In genomic region chr1:162615511-162615910, GRCm38 (mm10) we compare ENCODE assay signal across 11 mouse cellular contexts. TPM values are rescaled to one million over a fixed set of nuclear protein-coding genes. Genes with fewer than 3 reads are reported as not detected.
DNase-seq lines count a peak whose midpoint lies in the region; ATAC-seq and TF ChIP-seq lines count a peak whose summit lies in the region.
"Had no signal": no experiment of that assay in that cellular context is flagged by ENCODE, and none has a peak within 500 bp of the region (broad histone marks: within the 10 kb centered on the region; RNA-seq: fewer than 3 reads in every experiment).

No protein-coding gene starts in this region.

- 65% methylated on average over 1 of the region's 1 CpGs for WGBS in hindbrain, postnatal 0 days

- DNase-seq in cerebellum, postnatal 14 days = peak; percentile 29 to 30
- no peak for DNase-seq in cerebellum, adult 9-11 months
- peak; percentile 29 for DNase-seq in right cerebral cortex, postnatal 4 days
- no peak for DNase-seq in right cerebral cortex, postnatal 14 days
- DNase-seq in hindbrain, postnatal 0 days (ENCODE audit: low spot score) = peak; percentile 79
- DNase-seq in retina, postnatal 1 day = peak; percentile 78
- no peak for DNase-seq in ovary, adult 18-20 months (ENCODE audit: low spot score)
- DNase-seq in lung, postnatal 10 days = no peak

- no peak overlapping the region for H3K9ac ChIP-seq in hindbrain, postnatal 0 days (replicated peaks; ENCODE audit: low read length)

- no peaks in the 10 kb centered on the region for H3K36me3 ChIP-seq in hindbrain, postnatal 0 days (ENCODE audit: insufficient read depth, low read length)

- peak; percentile 33; the same call in 1 of the 2 replicates for TF ChIP-seq CTCF in hindbrain, postnatal 0 days (IDR thresholded peaks at IDR 0.05; ENCODE audit: low read depth)

- H3K4me1 ChIP-seq in hindbrain, postnatal 0 days (ENCODE audit: insufficient read depth, low read length) = no peaks in the 10 kb centered on the region

- ATAC-seq in hindbrain, postnatal 0 days = peak; percentile 95

- no peaks in the 10 kb centered on the region for H3K27me3 ChIP-seq in hindbrain, postnatal 0 days (ENCODE audit: insufficient read depth, low read length)

- no peak overlapping the region for H3K27ac ChIP-seq in hindbrain, postnatal 0 days

- H3K9me3 ChIP-seq in hindbrain, postnatal 0 days (ENCODE audit: low read length) = no peaks in the 10 kb centered on the region

- no peak overlapping the region for H3K4me3 ChIP-seq in hindbrain, postnatal 0 days (ENCODE audit: low read length)

- H3K4me2 ChIP-seq in hindbrain, postnatal 0 days (ENCODE audit: low read depth, low read length) = no peak overlapping the region

RNA-seq across cellular contexts. Expression of gene Myoc, which starts 23.4 kb away (rescaled TPM):
- total RNA-seq in hindbrain, postnatal 0 days (2014; rRNA removed) = 0.11 and 0.68 TPM in 2 replicates
- polyA plus RNA-seq in hindbrain, postnatal 0 days (2015; fragmentation: Nextera tagmentation; extraction: Ambion mirVana) = 0.53 and 0.71 TPM in 2 replicates
- polyA plus RNA-seq: heart, postnatal 0 days had no signal

RNA-seq across cellular contexts. Expression of gene Myocos, which starts 42.5 kb away (rescaled TPM):
- total RNA-seq in hindbrain, postnatal 0 days (2014; rRNA removed) = not detected in 2 replicates
- not detected in 2 replicates for polyA plus RNA-seq in hindbrain, postnatal 0 days (2015; fragmentation: Nextera tagmentation; extraction: Ambion mirVana)
- polyA plus RNA-seq: embryonic facial prominence, embryonic 11.5 days; heart, postnatal 0 days; limb, embryonic 14.5 days had no signal

RNA-seq across cellular contexts. Expression of gene Vamp4, which starts 45.2 kb away (rescaled TPM):
- 23.6 and 24.7 TPM in 2 replicates for total RNA-seq in hindbrain, postnatal 0 days (2014; rRNA removed)
- polyA plus RNA-seq in hindbrain, postnatal 0 days (2015; fragmentation: Nextera tagmentation; extraction: Ambion mirVana) = 77.7 and 78.2 TPM in 2 replicates

Comparison
In these comparisons a context has a peak if more than half of its experiments do, and no peak if none do; other contexts are left out.
1. DNase-seq: peak in cerebellum, postnatal 14 days (2 of 2), right cerebral cortex, postnatal 4 days (single experiment), hindbrain, postnatal 0 days (single experiment) and retina, postnatal 1 day (single experiment); none in cerebellum, adult 9-11 months (single experiment), right cerebral cortex, postnatal 14 days (single experiment), ovary, adult 18-20 months (single experiment) and lung, postnatal 10 days (single experiment).